Mouse (Mus musculus): ENCODE measurements around the gene Dnase2a.

- TF ChIP-seq POLR2A (IDR thresholded peaks at IDR 0.05; ENCODE audit: extremely low read depth, insufficient read depth, low read length) (no peak), CTCF (IDR thresholded peaks at IDR 0.05; ENCODE audit: low read depth, low read length) (no peak)
Observed at GRCm38 (mm10) chr8:84902367-84902919, 5.9 kb upstream of the Dnase2a start.
